ENCODE assay signal across 18 mouse cellular contexts in genomic region chr9:77923774-77924173, GRCm38 (mm10). TPM values are rescaled to one million over a fixed set of nuclear protein-coding genes. Genes with fewer than 3 reads are reported as not detected.
DNase-seq lines count a peak whose midpoint lies in the region; ATAC-seq lines count a peak whose summit lies in the region.
"Had no signal": no experiment of that assay in that cellular context is flagged by ENCODE, and none has a peak within 500 bp of the region (broad histone marks: within the 10 kb centered on the region; RNA-seq: fewer than 3 reads in every experiment).

No protein-coding gene starts in this region.

- no peak for ATAC-seq in heart, embryonic 13.5 days (ENCODE audit: extremely low read depth, insufficient number of reproducible peaks, low FRiP score, low TSS enrichment)
- ATAC-seq in embryonic facial prominence, embryonic 13.5 days (ENCODE audit: insufficient number of reproducible peaks, insufficient read depth, low FRiP score, low TSS enrichment, low read depth), result no peak
- peak; percentile 18; the same call in 1 of the 2 replicates for ATAC-seq in intestine, embryonic 16.5 days
- ATAC-seq in neutrophil, adult 5-6 weeks (ENCODE audit: extremely low read depth, insufficient number of reproducible peaks, low FRiP score, poor library complexity, severe bottlenecking), result peak; percentile 43
- ATAC-seq in activated CD4-positive, CD25-positive, alpha-beta regulatory T cell, adult 4 months, result no peak
- ATAC-seq: liver, postnatal 0 days had no signal

- no peaks in the 10 kb centered on the region; the same call in 1 of the 2 replicates for H3K36me3 ChIP-seq in heart, embryonic 13.5 days
- H3K36me3 ChIP-seq in embryonic facial prominence, embryonic 13.5 days, result no peaks in the 10 kb centered on the region
- no peaks in the 10 kb centered on the region for H3K36me3 ChIP-seq in intestine, embryonic 16.5 days (ENCODE audit: control insufficient read depth, insufficient read depth, low read length)
- H3K36me3 ChIP-seq: embryonic facial prominence, embryonic 15.5 days; hindbrain, embryonic 13.5 days; limb, embryonic 15.5 days had no signal

- WGBS in heart, embryonic 13.5 days, result 79% methylated on average over 8 of the region's 8 CpGs
- WGBS in embryonic facial prominence, embryonic 13.5 days, result 79% methylated on average over 8 of the region's 8 CpGs
- 83% methylated on average over 8 of the region's 8 CpGs for WGBS in intestine, embryonic 16.5 days

- no peak overlapping the region for H3K9ac ChIP-seq in heart, embryonic 13.5 days
- H3K9ac ChIP-seq in embryonic facial prominence, embryonic 13.5 days, result no peak overlapping the region
- H3K9ac ChIP-seq in intestine, embryonic 16.5 days (ENCODE audit: low read depth, low read length), result 0 out of 2 replicates have a peak overlapping the region, but pooled peaks have one; percentile 0
- H3K9ac ChIP-seq: embryonic facial prominence, embryonic 15.5 days; hindbrain, embryonic 13.5 days; limb, embryonic 15.5 days; liver, postnatal 0 days had no signal

- H3K27me3 ChIP-seq in heart, embryonic 13.5 days (replicated peaks), result no peaks in the 10 kb centered on the region
- H3K27me3 ChIP-seq in embryonic facial prominence, embryonic 13.5 days, result no peaks in the 10 kb centered on the region
- H3K27me3 ChIP-seq in intestine, embryonic 16.5 days (replicated peaks; ENCODE audit: control insufficient read depth, insufficient read depth, low read length), result no peaks in the 10 kb centered on the region
- H3K27me3 ChIP-seq: embryonic facial prominence, embryonic 15.5 days; hindbrain, embryonic 13.5 days; limb, embryonic 15.5 days had no signal

- intact Hi-C loops in heart, postnatal 10 days (cut with DNase I), result no loop called here

- H3K4me3 ChIP-seq in heart, embryonic 13.5 days, result no peak overlapping the region
- no peak overlapping the region for H3K4me3 ChIP-seq in embryonic facial prominence, embryonic 13.5 days
- H3K4me3 ChIP-seq in intestine, embryonic 16.5 days (ENCODE audit: low read length), result no peak overlapping the region
- H3K4me3 ChIP-seq: embryonic facial prominence, embryonic 15.5 days; gastrocnemius, adult 2 months; hindbrain, embryonic 13.5 days; limb, embryonic 15.5 days had no signal

- H3K27ac ChIP-seq in heart, embryonic 13.5 days (replicated peaks), result 0 out of 2 replicates have a peak overlapping the region, but pooled peaks have one; percentile 3
- H3K27ac ChIP-seq in embryonic facial prominence, embryonic 13.5 days, result peak overlapping the region; percentile 71; the same call in 1 of the 2 replicates
- peak overlapping the region; percentile 54 for H3K27ac ChIP-seq in intestine, embryonic 16.5 days (ENCODE audit: low read length)
- H3K27ac ChIP-seq: embryonic facial prominence, embryonic 15.5 days; gastrocnemius, adult 2 months; hindbrain, embryonic 13.5 days; limb, embryonic 15.5 days had no signal

- no peak for DNase-seq in heart, postnatal 10 days
- no peak for DNase-seq in spleen, adult 12 weeks (ENCODE audit: low spot score)
- DNase-seq: adrenal gland, postnatal 14 days; cerebellum, adult 9-11 months; gastrocnemius, adult 2 months; liver, postnatal 0 days; lung, postnatal 14 days; right cerebral cortex, adult 18-20 months; thymus, postnatal 36 days had no signal

- peaks cover 98% of the 10 kb centered on the region for H3K4me1 ChIP-seq in heart, embryonic 13.5 days
- peaks cover 90% of the 10 kb centered on the region for H3K4me1 ChIP-seq in embryonic facial prominence, embryonic 13.5 days
- peaks cover 33% of the 10 kb centered on the region for H3K4me1 ChIP-seq in intestine, embryonic 16.5 days (ENCODE audit: control insufficient read depth, insufficient read depth, low read length)

- no peaks in the 10 kb centered on the region for H3K9me3 ChIP-seq in heart, embryonic 13.5 days
- H3K9me3 ChIP-seq in embryonic facial prominence, embryonic 13.5 days, result no peaks in the 10 kb centered on the region
- no peaks in the 10 kb centered on the region for H3K9me3 ChIP-seq in intestine, embryonic 16.5 days (ENCODE audit: control insufficient read depth, low read length)
- H3K9me3 ChIP-seq: embryonic facial prominence, embryonic 15.5 days; hindbrain, embryonic 13.5 days; limb, embryonic 15.5 days had no signal

- H3K4me2 ChIP-seq in heart, embryonic 13.5 days, result no peak overlapping the region
- H3K4me2 ChIP-seq in embryonic facial prominence, embryonic 13.5 days, result no peak overlapping the region
- peak overlapping the region; percentile 2; the same call in 1 of the 2 replicates for H3K4me2 ChIP-seq in intestine, embryonic 16.5 days (ENCODE audit: low read depth, low read length)
- H3K4me2 ChIP-seq: embryonic facial prominence, embryonic 15.5 days; hindbrain, embryonic 13.5 days; limb, embryonic 15.5 days; midbrain, embryonic 11.5 days had no signal

RNA-seq across cellular contexts. Expression of gene Elovl5, which starts 6.6 kb away (rescaled TPM):
- polyA plus RNA-seq in heart, embryonic 13.5 days (2015; fragmentation: Nextera tagmentation; extraction: Ambion mirVana), result 65.2 and 69.6 TPM in 2 replicates
- total RNA-seq in heart, postnatal 10 days (2021), result 10 to 100 TPM; 53.9 to 56.7 TPM
- 65.4 and 78.8 TPM in 2 replicates for polyA plus RNA-seq in embryonic facial prominence, embryonic 13.5 days (2015; fragmentation: Nextera tagmentation; extraction: Ambion mirVana)
- 67.9 and 70.9 TPM in 2 replicates for polyA plus RNA-seq in intestine, embryonic 16.5 days (2015; fragmentation: Nextera tagmentation; extraction: Ambion mirVana)
- 54.6 and 61.9 TPM in 2 replicates for total RNA-seq in neutrophil, adult 5-6 weeks (2017)
- 100 to 1,000 TPM; 149 to 155 TPM for polyA plus RNA-seq in activated CD4-positive, CD25-positive, alpha-beta regulatory T cell, adult 4 months (2017; shearing (Covaris generic))

Comparison
In these comparisons a context has a peak if more than half of its experiments do, and no peak if none do; other contexts are left out.
1. ATAC-seq: peak in intestine, embryonic 16.5 days (single experiment) and neutrophil, adult 5-6 weeks (single experiment); none in heart, embryonic 13.5 days (single experiment), embryonic facial prominence, embryonic 13.5 days (single experiment) and activated CD4-positive, CD25-positive, alpha-beta regulatory T cell, adult 4 months (single experiment).
2. H3K27ac ChIP-seq: peak in every context shown above with its lines; median percentile 71 in embryonic facial prominence, embryonic 13.5 days; 54 in intestine, embryonic 16.5 days; 3 in heart, embryonic 13.5 days.